Mouse (Mus musculus): ENCODE data around the gene Smarce1.

The Smarce1 gene

DNA sequence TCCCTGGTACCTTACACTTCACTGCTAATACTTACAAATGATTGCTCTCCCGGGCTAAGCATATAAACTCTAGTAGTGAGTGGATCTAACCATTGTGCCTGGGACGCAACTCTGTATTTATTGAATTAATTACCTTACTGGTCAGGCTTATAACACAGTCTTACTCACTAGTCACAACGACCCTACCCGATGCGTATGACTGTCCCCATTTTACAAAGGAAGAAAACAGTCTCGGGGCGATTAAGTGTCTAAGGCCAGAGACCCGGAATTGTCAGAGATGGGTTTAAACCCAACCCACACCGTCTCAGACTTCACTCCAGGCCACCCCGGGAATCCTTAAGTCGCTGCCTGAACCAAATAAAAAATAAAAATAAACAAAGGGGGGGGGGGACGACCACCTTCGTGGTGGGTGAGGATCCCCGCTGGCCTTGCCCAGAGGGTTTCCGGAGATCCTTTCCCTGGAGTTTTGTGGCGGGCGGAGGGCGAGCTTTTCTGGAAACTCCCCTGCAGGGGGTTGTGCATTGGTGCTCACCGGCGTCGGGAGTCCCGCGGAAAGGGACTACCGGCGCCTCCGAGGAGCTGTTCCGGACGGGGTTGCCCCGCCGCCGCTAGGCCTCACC is 1.1 kb downstream of the Smarce1 start:
- peak; percentile 16 for DNase-seq (ENCODE audit: low spot score)

DNA sequence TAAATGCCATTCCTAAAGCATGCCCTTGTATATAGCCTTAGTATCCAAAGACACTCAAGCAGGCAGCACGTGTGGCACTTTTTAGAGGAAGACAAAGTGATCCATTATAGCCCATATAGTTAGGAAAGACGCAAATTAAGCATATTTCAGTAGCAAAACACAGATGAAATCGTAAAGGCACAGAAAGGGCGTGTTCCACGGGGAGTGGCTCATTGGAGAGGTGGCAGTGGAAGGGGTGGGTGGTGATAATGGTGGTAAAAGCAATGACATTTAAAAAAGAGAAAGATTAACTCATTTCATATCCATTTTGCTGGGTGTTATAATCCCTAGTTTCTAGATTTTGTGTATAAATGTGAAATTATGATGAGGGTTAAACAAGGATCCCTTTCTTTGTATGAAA is 4.5 kb downstream of the Smarce1 start:
- no peak for DNase-seq (ENCODE audit: low spot score)

DNA sequence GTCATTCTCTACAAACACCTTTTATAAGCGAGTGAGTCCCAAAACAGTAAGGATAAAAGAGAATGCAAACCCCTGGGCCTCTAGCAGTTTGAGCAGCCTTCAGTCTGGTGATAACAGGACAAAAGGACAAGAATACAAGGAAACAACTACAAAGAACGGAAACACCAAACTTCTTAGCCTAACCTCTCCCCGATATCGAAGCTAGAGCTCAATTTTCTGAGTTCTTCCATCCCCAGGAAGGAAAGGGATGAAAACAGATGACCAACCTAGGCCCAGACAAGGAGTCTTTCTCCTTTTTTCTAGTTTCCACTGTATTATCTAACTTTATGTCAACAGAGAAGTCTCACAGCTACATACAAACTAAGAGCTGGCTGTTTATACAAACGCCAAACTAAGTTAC is 7.5 kb downstream of the Smarce1 start:
- no peak for DNase-seq (ENCODE audit: low spot score)

DNA sequence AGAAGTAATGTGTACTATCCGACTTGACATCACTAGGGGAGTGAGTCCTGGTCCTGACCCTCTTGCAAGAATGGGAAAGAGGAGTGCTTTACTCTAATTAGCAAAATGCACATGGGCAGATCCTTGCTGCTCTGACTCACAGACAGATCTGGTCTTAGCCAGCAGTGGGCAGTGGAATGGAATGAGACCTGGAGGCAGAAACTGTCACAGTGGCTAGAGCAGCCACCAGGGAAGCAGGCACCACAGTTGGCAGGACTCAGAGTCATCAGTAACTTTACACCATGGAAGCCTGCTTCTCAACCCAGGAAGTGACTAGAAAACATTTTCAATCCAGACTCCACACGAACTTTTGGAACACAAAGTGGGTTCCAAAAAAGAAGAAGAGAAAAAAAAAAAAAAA is 9.0 kb downstream of the Smarce1 start:
- DNase-seq (ENCODE audit: low spot score): peak; percentile 46

DNA sequence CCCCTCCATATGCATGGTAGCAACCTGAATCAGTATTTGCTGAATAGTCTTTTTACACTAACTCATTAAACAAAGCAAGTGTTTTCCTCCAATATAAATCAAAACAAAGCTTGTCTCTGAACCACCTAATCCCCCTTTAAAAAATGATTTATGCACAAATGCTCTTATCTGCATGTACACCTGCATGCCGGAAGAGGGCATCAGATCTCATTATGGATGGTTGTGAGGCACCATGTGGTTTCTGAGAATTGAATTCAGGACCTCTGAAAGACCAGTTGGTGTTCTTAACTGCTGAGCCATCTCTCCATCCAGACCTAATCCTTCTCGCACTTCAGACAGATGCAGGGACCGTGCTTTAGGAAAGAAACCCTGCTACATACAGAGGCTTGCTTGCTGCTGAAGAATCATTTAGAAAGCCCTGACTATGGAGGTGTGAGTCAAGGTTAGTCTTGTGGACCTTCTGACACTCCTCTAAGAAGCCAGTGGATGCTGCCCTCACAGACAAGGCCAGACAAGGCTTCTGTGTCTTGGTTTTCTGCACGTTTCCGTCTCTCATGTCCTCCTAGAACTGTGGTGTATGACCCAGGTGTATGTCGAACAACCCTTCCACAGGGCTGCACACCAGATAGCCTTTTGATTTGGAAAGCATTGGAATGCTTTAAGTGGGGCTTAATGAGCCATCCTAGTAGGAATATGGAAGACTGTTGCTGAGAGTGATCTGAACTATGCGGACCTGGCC is 13.4 kb downstream of the Smarce1 start:
- DNase-seq (ENCODE audit: low spot score): no peak

DNA sequence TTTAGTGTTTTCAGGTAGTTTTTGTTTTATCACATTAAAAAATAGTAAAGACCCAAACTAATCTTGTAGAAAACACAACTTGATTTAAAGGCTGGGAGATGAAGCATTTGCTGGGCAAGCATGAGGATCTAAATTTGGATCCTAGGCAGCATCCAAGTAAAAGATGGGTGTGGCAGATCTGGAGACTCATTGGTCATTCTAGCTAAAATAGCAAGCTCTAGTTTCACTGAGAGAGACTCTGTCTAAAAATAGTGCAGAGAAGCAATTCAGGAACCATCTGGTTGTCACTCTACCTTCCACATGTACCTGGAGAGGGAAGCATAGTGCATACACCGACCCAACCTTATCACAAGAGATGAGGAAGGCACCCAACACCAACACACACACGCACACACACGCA is 14.6 kb downstream of the Smarce1 start:
- no peak for DNase-seq (ENCODE audit: low spot score)

DNA sequence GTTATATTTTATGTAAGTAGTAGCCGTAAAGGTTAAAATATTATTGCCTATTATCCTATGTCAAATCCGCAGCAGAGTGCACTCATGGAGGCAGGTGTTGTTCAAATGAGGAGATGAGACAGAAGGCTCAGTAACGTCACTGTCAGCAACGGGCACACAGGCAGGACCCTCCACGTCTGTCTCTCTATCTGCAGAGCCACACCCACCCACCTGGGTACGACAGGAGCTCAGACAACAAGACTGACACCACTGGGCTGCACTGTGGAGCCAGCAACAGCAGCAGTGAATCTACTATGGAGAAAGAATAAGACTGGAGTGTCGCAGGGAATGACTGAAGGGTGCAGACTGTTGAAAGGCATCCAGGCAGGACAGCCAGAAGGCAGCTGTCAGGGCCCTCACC is 18.1 kb downstream of the Smarce1 start:
- DNase-seq (ENCODE audit: low spot score): no peak

DNA sequence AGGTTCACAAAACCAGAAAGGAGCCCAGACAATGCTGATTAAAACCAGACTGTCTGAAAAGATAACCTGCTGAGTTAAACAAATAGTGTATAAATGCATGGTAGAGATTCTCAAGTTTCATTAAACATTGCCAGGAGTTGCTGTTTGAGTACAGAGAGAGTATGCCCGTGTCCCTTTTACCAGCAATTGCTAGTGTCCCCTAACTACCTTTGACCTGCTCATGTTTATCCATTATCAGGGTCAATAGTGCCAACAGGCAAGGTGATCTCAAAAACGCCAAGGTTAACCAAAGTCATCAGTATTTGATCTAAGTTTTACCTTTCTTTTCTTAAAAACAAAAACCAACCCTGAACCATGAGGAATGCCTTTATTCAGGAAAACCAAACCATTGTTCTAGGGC is 18.9 kb downstream of the Smarce1 start:
- no peak for DNase-seq (ENCODE audit: low spot score)

DNA sequence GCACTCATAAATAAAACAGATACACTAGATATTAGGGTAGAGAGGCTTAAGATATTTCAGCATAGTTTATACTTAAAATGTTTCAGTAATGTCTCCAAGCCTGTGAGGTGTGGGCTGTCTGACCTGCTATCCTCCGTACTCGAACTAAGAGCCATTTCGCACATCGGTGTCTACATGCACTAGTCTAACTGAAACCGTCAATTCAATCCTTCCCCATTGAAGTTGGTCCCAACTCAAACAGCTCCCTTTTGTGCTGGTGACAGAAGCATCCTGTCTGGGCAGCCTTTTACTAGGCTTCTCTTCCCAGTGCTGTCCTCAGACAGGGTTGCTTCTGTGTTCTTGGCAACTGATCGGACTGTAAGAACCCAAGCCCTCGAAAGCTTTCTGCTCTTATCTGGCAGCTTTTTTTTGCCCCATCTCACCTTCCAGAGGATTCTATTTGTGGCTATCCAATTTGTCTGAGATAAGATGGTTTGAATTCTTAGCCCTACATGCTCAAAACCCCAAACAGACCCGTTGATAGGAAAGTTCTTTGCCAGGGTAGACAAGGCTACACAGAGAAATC is 22.6 kb downstream of the Smarce1 start:
- no peak for DNase-seq (ENCODE audit: low spot score)

DNA sequence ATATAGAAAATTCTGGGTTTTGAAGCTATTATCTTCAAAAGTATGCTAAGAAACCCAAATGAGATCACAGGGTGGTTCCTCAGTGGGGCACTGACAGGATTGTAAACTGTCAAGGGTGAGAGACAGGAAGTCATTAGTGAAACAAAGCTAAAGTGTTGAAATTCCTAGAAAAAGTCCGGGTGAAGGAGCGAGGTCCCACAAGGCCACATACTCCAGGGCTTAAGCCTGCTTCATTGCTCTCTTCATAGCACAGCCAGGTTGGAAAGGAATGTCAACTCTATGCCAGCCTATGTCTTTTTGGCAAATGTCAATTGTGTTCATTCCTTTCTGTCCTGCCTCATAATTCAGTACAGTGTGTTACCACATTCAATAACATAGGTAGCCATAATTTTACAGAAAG is 23.4 kb downstream of the Smarce1 start:
- DNase-seq (ENCODE audit: low spot score): no peak

DNA sequence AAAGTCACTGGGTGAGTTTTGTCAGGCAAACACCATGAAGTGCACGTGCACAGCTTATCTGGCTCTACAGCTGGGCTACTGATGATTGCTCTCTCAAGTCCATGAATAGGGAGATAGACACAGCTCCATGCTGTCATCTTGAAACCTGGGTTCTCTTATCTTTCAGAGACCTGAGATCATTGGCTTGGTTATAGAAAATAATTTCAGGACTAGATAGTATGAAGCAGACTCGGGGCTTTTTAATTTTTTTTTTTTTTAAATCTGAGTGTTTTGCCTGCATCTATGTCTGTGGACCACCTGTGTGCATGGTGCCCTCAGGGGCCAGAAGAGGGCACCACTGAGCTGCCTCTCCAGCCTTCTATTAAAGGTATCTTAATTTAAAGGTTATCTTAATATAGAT is 23.9 kb downstream of the Smarce1 start:
- no peak for DNase-seq (ENCODE audit: low spot score)

DNA sequence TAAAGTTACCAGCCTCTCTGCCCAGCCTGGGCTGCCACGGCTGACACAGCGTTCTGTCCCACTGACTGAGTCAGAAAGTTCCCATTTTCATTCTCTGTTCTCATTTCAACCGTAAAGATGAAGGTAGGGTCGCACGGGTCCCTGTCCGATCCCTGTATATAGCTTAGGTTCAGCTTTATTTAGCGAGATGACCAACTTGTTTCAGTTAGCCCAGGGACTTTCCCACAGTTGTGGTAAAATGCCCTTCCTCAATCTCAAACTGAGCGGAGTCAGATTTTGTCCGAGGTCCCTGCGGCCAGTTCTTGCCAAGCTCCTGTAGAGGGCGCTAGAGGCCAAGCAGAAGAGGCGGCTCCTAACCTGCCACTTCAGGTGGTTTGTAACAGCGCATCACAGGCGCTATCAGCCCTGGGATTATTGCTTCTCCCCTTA is 41.6 kb downstream of the Smarce1 start:
- peak; percentile 26 for DNase-seq (ENCODE audit: low spot score)

DNA sequence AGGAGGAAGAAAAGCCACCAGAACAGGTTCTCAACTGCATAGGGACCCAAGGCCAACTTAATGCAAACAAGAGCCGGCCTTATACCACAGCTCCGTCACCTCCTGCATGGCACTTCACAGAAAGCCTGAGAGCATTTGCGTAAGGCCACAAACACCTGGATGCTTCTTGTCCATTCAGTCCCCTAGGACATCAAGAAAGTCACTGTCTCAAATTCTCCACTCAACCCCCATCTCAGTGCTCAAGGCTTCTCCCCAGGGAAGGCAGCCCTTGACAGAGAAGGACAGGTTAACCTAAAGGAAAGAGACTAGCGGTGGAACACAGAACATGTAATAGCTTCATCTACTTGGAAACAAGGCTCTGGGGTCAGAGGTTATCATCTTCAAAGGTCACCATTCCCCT is 43.5 kb downstream of the Smarce1 start:
- no peak for DNase-seq (ENCODE audit: low spot score)

DNA sequence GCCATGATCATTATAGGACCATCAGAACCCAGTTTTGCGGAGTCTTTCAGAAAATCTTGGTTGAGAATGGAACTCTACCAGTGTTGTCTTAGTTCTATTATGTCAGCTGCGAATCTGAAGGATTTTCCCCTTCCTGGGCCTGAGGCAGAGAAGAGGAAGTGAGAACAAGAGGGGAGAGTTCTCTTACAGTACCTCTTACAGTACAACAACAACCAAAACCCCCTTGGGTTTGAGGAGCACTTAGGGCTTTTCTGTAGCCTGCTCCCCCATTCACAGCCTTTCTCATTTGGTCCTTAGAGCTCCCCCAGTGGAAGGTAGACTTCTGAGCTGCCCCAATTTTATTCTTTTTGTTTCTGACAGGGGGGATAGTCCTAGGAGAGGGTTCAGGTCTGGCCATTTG is 44.0 kb downstream of the Smarce1 start:
- DNase-seq (ENCODE audit: low spot score): no peak

DNA sequence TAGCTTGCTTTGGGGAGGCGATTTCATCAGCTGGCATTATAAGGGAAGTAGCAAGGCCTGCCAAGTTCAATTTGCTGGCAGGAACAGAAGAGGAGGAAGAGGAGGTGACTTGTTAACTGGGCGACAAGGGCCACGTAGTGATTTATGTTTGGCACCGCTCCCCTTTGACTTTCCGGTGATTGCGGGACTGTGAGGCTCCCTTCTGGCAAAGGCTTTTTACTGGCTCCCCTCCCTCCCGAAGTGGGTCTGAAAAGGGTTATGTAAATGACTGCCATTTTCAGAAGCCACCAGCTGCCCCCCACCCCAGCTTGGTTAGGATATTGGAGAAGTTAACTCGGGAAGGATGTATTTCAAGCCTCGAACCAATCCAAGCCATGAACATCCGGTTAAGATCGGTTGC is 48.2 kb downstream of the Smarce1 start:
- DNase-seq (ENCODE audit: low spot score): peak; percentile 8

DNA sequence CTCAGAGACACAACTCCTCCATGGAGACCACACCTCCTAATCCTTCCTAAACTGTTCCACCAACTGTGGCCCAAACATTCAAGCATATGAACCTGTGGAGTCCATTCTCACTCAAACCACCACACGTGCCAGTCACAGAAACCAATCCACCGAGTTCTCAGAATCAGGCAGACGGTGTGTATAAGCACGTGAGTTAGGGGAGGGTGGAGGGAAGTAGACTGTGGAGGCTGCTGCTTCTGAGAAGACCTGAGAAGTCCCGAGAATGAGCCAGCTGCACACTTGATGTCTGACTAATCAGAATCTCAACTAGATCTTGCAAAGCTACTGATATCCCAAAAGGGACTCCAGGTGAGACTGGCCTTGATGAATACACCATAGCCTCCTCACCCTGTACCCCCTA is 50.7 kb downstream of the Smarce1 start:
- no peak for DNase-seq (ENCODE audit: low spot score)

DNA sequence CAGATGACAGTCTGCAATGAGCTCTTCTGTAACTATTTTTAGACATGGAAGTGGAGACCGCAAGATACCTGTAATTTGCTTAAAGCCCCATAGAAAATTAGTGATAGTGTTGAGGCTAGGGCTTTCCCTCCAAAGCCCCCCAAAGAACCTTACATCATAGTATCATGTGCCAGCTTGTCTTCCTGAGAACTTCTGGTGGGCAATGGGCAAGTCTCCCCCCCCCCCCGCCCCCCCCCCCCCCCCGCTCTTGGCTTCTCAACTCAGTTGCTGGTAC is 53.0 kb downstream of the Smarce1 start:
- no peak for DNase-seq (ENCODE audit: low spot score)

DNA sequence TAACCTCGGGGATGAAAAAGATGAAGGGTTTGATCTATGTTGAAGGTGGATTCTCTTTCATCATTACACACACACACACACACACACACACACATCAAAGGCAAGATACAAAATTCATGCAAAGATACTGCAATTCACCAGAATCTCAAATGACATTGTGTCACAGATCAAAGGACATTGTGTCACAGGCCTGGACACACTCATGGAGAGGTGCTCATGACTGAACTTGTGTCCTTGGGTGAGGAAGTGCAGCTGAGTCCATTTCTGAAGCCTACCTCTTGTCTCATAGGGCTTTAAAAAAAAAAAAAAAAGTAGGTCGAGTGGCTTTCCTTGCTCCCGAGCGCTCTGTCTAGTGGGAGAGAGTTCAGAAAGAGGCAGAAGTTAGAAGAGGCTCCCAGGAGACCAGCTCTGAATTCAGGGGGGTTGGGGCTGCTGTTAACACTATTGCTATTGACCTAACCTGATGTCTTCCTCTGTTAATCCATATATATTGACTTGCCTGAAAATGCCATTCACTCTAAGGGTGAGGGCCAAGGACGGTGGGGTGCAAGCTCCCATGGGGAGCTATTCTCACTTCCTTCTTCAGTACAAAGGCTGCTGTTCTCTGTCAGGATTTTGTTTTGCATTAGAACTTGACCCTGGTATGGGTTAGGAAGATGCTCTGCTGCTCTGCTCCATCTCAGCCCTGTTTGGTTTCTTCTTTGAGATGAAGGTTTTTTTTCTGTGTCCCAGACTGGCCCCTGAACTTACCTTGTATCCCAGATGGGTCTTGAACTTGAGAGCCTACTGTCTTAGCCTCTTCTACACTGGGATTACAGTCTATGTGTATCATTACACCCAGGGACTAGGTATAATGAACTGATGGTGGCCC is 53.5 kb downstream of the Smarce1 start:
- no peak for DNase-seq (ENCODE audit: low spot score)

DNA sequence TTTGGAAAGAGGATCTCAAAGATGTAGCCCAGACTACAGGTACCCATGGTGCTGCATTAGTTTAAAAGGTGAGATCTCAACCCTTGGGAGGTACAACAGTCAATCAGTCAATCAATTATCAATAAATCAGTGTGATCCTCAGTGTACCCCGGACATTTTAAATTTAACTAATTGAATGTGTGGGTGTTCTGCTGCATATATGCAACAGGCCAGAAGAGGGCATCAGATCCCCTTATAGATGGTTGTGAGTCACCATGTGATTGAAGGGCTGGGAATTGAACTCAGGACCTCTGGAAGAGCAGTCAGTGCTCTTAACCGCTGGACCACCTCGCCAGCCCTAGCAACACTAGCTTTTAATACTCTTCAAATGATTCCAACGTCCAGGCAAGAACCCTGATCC is 58.8 kb downstream of the Smarce1 start:
- no peak for DNase-seq (ENCODE audit: low spot score)

DNA sequence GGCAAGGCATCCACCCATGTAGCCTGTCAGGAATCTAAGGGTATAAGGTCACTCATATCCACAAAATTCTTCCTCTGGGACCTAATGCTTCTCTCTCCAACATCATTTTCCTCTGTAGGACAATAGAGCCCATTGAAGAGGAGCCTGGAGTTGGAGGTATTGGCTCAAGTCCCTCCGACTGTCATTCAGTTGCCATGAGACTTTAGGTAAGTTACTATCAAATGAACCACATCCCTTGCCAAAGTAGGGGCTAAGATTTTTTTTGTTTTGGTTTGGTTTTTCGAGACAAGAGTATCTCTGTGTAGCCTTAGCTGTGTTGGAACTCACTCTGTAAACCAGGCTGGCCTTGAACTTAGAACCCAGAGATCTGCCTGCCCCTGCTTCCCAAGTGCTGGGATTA is 59.4 kb downstream of the Smarce1 start:
- no peak for DNase-seq (ENCODE audit: low spot score)

DNA sequence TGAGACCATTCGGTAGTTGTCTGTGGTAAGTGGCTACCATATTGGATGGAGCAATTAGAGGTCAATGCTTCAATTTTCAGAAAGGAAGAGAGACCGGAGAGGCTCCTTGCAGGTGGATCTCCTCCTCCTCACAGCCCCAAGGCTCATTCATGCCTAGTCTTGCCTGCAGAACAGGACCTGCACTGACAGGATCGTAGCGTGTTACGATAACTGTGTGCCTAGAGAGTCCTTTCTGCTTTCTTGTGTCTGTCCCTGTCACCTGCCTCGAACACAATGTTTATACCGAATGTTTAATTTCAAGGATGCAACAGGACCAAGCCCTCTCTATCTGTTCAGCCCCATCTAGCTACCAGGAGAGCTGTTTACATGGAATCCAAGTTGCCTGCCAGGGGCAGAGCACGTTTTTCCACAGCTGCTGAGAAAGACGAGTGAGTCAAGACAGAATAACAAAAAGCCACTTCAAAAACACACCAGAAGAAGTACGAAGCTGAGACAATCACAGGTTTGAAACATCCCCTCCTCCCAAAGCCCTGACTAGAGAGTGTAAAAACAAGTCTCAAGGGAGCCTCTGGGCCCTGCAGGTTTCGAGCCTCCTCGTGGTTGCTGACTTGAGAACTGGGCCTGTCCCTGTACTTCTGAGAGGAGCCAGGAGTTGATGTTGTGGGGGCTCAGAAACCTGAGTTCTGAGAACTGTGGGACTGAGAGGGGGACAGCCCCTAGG is 60.1 kb downstream of the Smarce1 start:
- DNase-seq (ENCODE audit: low spot score): no peak

DNA sequence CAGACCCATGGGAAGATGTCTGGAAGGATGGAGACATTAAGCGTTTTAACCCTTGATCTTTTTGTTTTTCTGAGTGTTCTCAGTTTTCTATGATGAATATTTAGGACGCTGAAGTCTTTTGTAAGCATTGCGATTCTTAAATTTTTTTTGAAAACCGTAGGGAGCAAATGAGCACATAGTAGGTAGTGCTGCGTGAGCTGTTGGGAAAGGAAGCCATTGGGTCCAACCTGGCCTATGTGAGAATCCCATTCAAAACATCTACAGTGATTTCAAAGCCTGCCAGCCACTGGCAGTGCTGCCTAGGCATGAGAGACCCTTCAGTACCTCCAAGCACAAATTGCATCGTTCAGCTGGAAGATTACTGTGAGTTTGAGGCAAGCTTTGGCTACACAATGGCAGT is 60.8 kb downstream of the Smarce1 start:
- no peak for DNase-seq (ENCODE audit: low spot score)

Measured in MN1 (cell line).